Mouse (Mus musculus): Measurements from ENCODE around the gene Cpsf7. TPM values are rescaled to one million over a fixed set of nuclear protein-coding genes. Genes with fewer than 3 reads are reported as not detected.

The Cpsf7 gene
- polyA plus RNA-seq, 1 experiment from 2014 or later, result 34.9 TPM

DNA sequence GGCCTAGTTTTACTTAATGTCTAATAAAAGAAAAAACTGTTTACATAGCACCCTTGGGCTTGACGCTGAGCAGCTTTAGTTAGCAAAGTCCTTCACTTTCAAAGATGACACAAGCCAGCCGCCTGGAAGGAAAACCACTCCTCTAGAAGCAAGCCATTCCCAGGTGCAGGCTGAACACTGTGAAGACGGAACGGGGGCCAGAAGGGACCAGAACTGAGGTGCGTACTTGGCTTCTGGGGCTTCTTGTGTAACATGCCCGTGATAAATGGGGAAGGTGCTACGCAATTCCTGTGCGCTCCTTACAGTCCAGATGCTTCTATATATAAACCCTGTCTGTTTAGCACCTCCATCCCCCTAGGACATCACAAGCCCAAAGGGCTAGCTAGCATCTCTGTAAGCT is 24.5 kb upstream of the Cpsf7 start:
- H3K27ac ChIP-seq (replicated peaks in 1 of 2; ENCODE audit: control insufficient read depth in 1 of 2, insufficient read depth in 1 of 2, low read depth in 2 of 2, low read length in 2 of 2), result no peak overlapping the region
- H3K4me2 ChIP-seq (ENCODE audit: low read length), result no peak overlapping the region
- 76% methylated on average over 8 of the region's 8 CpGs for WGBS
- no peaks in the 10 kb centered on the region for H3K4me1 ChIP-seq (ENCODE audit: control insufficient read depth in 2 of 2, insufficient read depth in 2 of 2, low read length in 2 of 2)
- no peak overlapping the region for H3K4me3 ChIP-seq (ENCODE audit: control insufficient read depth in 1 of 2, insufficient read depth in 1 of 2, low read depth in 1 of 2, low read length in 2 of 2)
- no peaks in the 10 kb centered on the region for H3K27me3 ChIP-seq (ENCODE audit: control insufficient read depth, insufficient read depth, low read length)
- peaks cover 64% of the 10 kb centered on the region for H3K36me3 ChIP-seq (ENCODE audit: control insufficient read depth, insufficient read depth, low read length)
- H3K9me3 ChIP-seq (ENCODE audit: control insufficient read depth, low read length), result no peaks in the 10 kb centered on the region
- ATAC-seq (ENCODE audit: insufficient number of reproducible peaks, insufficient read depth, low FRiP score, low read depth), result no peak
- H3K9ac ChIP-seq (ENCODE audit: low read length), result no peak overlapping the region

DNA sequence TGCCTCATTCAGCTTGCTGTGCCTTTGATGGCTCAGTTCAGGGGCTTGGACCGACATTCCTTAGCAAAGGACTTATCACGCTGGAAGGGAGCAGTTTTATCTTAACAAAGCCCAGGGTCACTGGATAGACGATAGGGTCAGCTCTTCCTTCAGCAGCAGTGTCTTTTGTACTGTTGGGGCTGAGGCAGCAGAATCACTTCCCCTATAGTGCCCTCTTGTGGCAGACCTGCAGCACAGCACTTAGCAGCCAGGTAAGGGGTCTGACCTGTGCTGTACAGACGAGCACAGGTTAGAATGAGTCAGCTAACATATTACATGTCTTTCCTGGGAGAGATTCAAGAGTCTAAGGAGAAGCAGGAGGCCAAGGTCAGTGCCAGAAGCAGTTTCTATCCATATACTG is 22.5 kb upstream of the Cpsf7 start:
- H3K9ac ChIP-seq (ENCODE audit: low read length), result no peak overlapping the region
- H3K36me3 ChIP-seq (ENCODE audit: control insufficient read depth, insufficient read depth, low read length), result peaks cover 78% of the 10 kb centered on the region
- no peaks in the 10 kb centered on the region for H3K9me3 ChIP-seq (ENCODE audit: control insufficient read depth, low read length)
- no peaks in the 10 kb centered on the region for H3K27me3 ChIP-seq (ENCODE audit: control insufficient read depth, insufficient read depth, low read length)
- H3K4me2 ChIP-seq (ENCODE audit: low read length), result no peak overlapping the region
- H3K4me3 ChIP-seq (ENCODE audit: control insufficient read depth in 1 of 2, insufficient read depth in 1 of 2, low read depth in 1 of 2, low read length in 2 of 2), result no peak overlapping the region
- no peak for ATAC-seq (ENCODE audit: insufficient number of reproducible peaks, insufficient read depth, low FRiP score, low read depth)
- H3K27ac ChIP-seq (replicated peaks in 1 of 2; ENCODE audit: control insufficient read depth in 1 of 2, insufficient read depth in 1 of 2, low read depth in 2 of 2, low read length in 2 of 2), result no peak overlapping the region
- H3K4me1 ChIP-seq (ENCODE audit: control insufficient read depth in 2 of 2, insufficient read depth in 2 of 2, low read length in 2 of 2), result no peaks in the 10 kb centered on the region
- 4% methylated on average over 4 of the region's 4 CpGs for WGBS

DNA sequence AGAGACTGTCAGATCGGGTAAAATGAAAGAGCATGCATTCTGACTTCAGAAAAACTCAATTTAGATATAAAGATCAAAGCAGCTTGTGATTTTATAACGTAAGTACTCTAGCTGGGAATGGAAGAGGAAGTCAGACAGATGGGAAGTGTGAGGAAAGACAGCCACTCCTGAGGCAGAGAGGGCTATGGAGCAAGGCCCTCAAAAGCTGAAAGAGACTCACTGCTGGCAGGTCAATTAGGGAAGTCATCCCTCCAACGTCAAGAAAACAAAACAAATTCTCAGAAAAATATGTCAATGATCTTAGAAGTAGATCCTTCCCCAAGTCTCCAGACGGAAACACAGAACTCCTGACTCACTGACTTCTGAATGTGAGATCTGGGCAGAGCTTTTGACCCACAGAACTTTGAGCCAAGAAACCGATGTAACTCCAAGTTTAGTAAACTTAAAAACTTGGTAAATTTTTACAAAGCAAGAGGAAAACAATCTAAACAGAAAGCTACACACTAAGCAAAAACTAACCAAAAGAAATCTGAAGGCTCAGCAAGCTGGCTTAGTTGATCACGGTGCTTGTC is 14.2 kb upstream of the Cpsf7 start:
- Histone ChIP-seq H3K27me3 (ENCODE audit: control insufficient read depth, insufficient read depth, low read length) (no peaks in the 10 kb centered on the region), H3K9ac (ENCODE audit: low read length) (no peak overlapping the region), H3K4me2 (ENCODE audit: low read length) (no peak overlapping the region), H3K27ac (replicated peaks in 1 of 2; ENCODE audit: control insufficient read depth in 1 of 2, insufficient read depth in 1 of 2, low read depth in 2 of 2, low read length in 2 of 2) (no peak overlapping the region), H3K9me3 (ENCODE audit: control insufficient read depth, low read length) (no peaks in the 10 kb centered on the region), H3K4me1 (ENCODE audit: control insufficient read depth in 2 of 2, insufficient read depth in 2 of 2, low read length in 2 of 2) (no peaks in the 10 kb centered on the region), H3K36me3 (ENCODE audit: control insufficient read depth, insufficient read depth, low read length) (peaks cover 70% of the 10 kb centered on the region), H3K4me3 (ENCODE audit: control insufficient read depth in 1 of 2, insufficient read depth in 1 of 2, low read depth in 1 of 2, low read length in 2 of 2) (no peak overlapping the region)
- ATAC-seq (ENCODE audit: insufficient number of reproducible peaks, insufficient read depth, low FRiP score, low read depth), result no peak
- 81% methylated on average over 6 of the region's 6 CpGs for whole genome bisulfite sequencing

DNA sequence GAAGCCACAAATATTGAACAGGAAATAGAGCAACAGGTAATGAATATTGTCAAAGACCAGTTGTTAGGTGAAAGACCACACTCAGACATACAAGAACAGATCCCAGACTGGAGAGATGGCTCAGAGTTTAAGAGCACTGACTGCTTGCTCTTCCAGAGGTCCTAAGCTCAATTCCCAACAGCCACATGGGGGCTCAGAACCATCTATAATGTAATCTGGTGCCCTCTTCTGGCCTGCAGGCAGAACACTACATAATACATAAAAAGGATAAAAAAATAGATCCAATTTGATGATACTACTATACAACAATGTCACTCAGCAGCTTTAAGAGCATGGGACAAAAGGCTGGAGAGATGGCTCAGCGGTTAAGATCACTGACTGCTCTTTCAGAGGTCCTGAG is 4.7 kb upstream of the Cpsf7 start:
- H3K9me3 ChIP-seq (ENCODE audit: control insufficient read depth, low read length), result no peaks in the 10 kb centered on the region
- WGBS, result 39% methylated on average over 1 of the region's 1 CpGs
- peaks cover 31% of the 10 kb centered on the region for H3K36me3 ChIP-seq (ENCODE audit: control insufficient read depth, insufficient read depth, low read length)
- H3K9ac ChIP-seq (ENCODE audit: low read length), result no peak overlapping the region
- H3K4me2 ChIP-seq (ENCODE audit: low read length), result no peak overlapping the region
- no peak overlapping the region for H3K4me3 ChIP-seq (ENCODE audit: control insufficient read depth in 1 of 2, insufficient read depth in 1 of 2, low read depth in 1 of 2, low read length in 2 of 2)
- no peak overlapping the region for H3K27ac ChIP-seq (replicated peaks in 1 of 2; ENCODE audit: control insufficient read depth in 1 of 2, insufficient read depth in 1 of 2, low read depth in 2 of 2, low read length in 2 of 2)
- ATAC-seq (ENCODE audit: insufficient number of reproducible peaks, insufficient read depth, low FRiP score, low read depth), result no peak
- H3K4me1 ChIP-seq (ENCODE audit: control insufficient read depth in 2 of 2, insufficient read depth in 2 of 2, low read length in 2 of 2), result peaks cover 0 to 8% of the 10 kb centered on the region in 2 experiments; a peak in 2 of 4 replicates
- H3K27me3 ChIP-seq (ENCODE audit: control insufficient read depth, insufficient read depth, low read length), result no peaks in the 10 kb centered on the region

DNA sequence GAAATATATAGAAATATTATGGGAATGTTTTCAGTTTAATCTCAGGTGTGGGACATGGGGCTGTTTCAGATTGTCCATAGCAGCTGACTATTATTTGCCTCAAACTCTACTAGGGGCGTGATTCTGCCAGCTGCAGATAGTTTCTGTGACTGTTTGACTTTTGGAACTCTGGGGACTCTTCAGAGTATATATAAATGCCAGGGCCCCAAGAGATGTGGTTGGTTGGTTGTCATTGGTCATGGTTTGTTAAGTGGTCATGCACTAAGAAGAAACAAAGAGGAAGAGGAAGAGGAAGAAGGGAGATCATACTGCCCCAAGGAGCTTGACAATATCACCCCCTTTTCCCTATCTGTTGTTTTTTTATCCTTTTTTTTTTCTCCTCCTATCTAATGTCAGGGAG is 3.1 kb upstream of the Cpsf7 start:
- ATAC-seq (ENCODE audit: insufficient number of reproducible peaks, insufficient read depth, low FRiP score, low read depth), result no peak
- H3K4me3 ChIP-seq (ENCODE audit: control insufficient read depth in 1 of 2, insufficient read depth in 1 of 2, low read depth in 1 of 2, low read length in 2 of 2), result no peak overlapping the region
- no peak overlapping the region for H3K4me2 ChIP-seq (ENCODE audit: low read length)
- WGBS, result 71% methylated on average over 1 of the region's 1 CpGs
- no peaks in the 10 kb centered on the region for H3K9me3 ChIP-seq (ENCODE audit: control insufficient read depth, low read length)
- H3K9ac ChIP-seq (ENCODE audit: low read length), result no peak overlapping the region
- H3K4me1 ChIP-seq (ENCODE audit: control insufficient read depth in 2 of 2, insufficient read depth in 2 of 2, low read length in 2 of 2), result peaks cover 0 to 16% of the 10 kb centered on the region in 2 experiments; a peak in 2 of 4 replicates
- H3K27me3 ChIP-seq (ENCODE audit: control insufficient read depth, insufficient read depth, low read length), result no peaks in the 10 kb centered on the region
- H3K36me3 ChIP-seq (ENCODE audit: control insufficient read depth, insufficient read depth, low read length), result peaks cover 20% of the 10 kb centered on the region
- no peak overlapping the region for H3K27ac ChIP-seq (replicated peaks in 1 of 2; ENCODE audit: control insufficient read depth in 1 of 2, insufficient read depth in 1 of 2, low read depth in 2 of 2, low read length in 2 of 2)

DNA sequence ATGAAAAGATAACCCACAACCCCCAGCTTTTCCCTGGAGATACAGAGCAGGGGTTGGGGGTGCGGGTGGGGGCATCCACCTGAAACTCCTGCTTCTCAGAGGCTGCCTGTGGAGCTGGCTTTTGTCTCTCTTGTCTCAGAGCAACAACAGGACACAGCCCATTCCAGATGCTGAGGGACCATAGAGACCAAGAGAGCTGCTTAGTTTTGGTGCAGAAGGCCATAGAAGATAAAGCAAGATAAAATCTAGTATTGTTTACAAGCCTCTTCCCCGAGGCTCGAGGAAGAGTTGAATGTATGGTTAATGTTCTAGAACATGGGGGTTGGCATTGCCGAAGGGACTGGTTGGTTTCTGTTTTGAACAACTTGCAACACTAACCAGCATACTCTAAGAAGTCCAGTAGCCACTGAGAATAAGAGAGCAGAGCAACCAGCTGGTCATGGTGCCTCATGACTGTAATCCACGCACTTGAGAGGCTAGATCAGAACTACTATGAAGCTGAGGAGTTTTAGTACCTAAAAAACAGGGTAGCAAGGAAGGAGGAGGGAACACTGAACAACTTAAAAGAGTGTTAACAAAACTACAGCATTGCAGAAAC is 1.5 kb upstream of the Cpsf7 start:
- 73% methylated on average over 5 of the region's 5 CpGs for WGBS
- Histone ChIP-seq H3K36me3 (ENCODE audit: control insufficient read depth, insufficient read depth, low read length) (peaks cover 21% of the 10 kb centered on the region), H3K4me2 (ENCODE audit: low read length) (peak overlapping the region; percentile 84), H3K4me3 (ENCODE audit: control insufficient read depth in 1 of 2, insufficient read depth in 1 of 2, low read depth in 1 of 2, low read length in 2 of 2) (no peak overlapping the region), H3K27ac (replicated peaks in 1 of 2; ENCODE audit: control insufficient read depth in 1 of 2, insufficient read depth in 1 of 2, low read depth in 2 of 2, low read length in 2 of 2) (no peak overlapping the region), H3K9me3 (ENCODE audit: control insufficient read depth, low read length) (no peaks in the 10 kb centered on the region), H3K27me3 (ENCODE audit: control insufficient read depth, insufficient read depth, low read length) (no peaks in the 10 kb centered on the region), H3K4me1 (ENCODE audit: control insufficient read depth in 2 of 2, insufficient read depth in 2 of 2, low read length in 2 of 2) (peaks cover 0 to 24% of the 10 kb centered on the region in 2 experiments; a peak in 2 of 4 replicates), H3K9ac (ENCODE audit: low read length) (0 out of 2 replicates have a peak overlapping the region, but pooled peaks have one; percentile 98)
- ATAC-seq (ENCODE audit: insufficient number of reproducible peaks, insufficient read depth, low FRiP score, low read depth), result no peak

DNA sequence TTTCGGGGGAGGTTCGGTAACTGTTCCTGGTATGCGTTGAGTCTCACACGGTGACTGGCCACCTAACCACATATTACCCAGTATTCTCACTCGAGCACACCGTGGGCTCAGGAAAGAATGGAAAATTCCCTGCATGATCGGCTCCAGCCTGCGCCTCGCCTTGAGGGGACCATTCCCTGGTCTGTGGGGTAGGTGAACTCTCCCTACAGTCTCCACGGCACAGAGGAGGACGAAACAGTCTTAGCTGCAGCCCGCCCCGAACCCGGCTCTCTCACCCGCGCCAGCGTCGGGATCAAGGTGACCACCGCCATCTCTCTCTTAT is 321 bp upstream of the Cpsf7 start:
- WGBS, result 2% methylated on average over 19 of the region's 19 CpGs
- H3K4me3 ChIP-seq (ENCODE audit: control insufficient read depth in 1 of 2, insufficient read depth in 1 of 2, low read depth in 1 of 2, low read length in 2 of 2), result peak overlapping the region; percentile 97 to 99
- H3K9ac ChIP-seq (ENCODE audit: low read length), result peak overlapping the region; percentile 98
- H3K4me1 ChIP-seq (ENCODE audit: control insufficient read depth in 2 of 2, insufficient read depth in 2 of 2, low read length in 2 of 2), result peaks cover 0 to 24% of the 10 kb centered on the region in 2 experiments; a peak in 2 of 4 replicates
- H3K27ac ChIP-seq (replicated peaks in 1 of 2; ENCODE audit: control insufficient read depth in 1 of 2, insufficient read depth in 1 of 2, low read depth in 2 of 2, low read length in 2 of 2), result peak overlapping the region; percentile 87 to 99
- ATAC-seq (ENCODE audit: insufficient number of reproducible peaks, insufficient read depth, low FRiP score, low read depth), result no peak
- no peaks in the 10 kb centered on the region for H3K9me3 ChIP-seq (ENCODE audit: control insufficient read depth, low read length)
- H3K36me3 ChIP-seq (ENCODE audit: control insufficient read depth, insufficient read depth, low read length), result peaks cover 29% of the 10 kb centered on the region
- H3K27me3 ChIP-seq (ENCODE audit: control insufficient read depth, insufficient read depth, low read length), result no peaks in the 10 kb centered on the region
- peak overlapping the region; percentile 84 for H3K4me2 ChIP-seq (ENCODE audit: low read length)

DNA sequence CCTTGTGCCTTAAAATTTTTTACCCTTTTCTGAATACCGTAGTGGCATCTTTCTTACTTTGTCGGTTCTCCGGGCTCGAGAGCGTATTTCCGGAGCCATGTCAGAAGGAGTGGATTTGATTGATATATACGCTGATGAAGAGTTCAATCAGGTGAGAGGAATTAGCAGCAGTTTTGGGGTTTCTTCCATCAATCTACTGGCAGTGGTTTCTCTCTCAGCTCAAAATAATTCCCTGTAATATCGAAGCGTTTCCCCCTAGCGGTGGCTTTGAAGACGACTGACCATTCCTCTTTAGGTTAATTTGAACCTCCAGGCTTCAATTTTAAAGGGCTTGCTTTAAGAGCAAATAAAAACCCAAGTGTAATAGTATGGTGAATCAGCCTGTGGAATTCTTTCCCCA is 844 bp downstream of the Cpsf7 start, which contains the start of gene Sdhaf2:
Gene Sdhaf2 (minus strand): TSS at position 233 of the 400 bp plus-strand sequence.
- Histone ChIP-seq H3K36me3 (ENCODE audit: control insufficient read depth, insufficient read depth, low read length) (peaks cover 40% of the 10 kb centered on the region), H3K4me3 (ENCODE audit: control insufficient read depth in 1 of 2, insufficient read depth in 1 of 2, low read depth in 1 of 2, low read length in 2 of 2) (peak within 1 kb of the TSS; percentile 97 to 99), H3K27me3 (ENCODE audit: control insufficient read depth, insufficient read depth, low read length) (no peaks in the 10 kb centered on the region), H3K9ac (ENCODE audit: low read length) (peak within 1 kb of the TSS; percentile 98), H3K4me2 (ENCODE audit: low read length) (peak within 1 kb of the TSS; percentile 84), H3K4me1 (ENCODE audit: control insufficient read depth in 2 of 2, insufficient read depth in 2 of 2, low read length in 2 of 2) (peaks cover 0 to 24% of the 10 kb centered on the region in 2 experiments; a peak in 2 of 4 replicates), H3K9me3 (ENCODE audit: control insufficient read depth, low read length) (no peaks in the 10 kb centered on the region), H3K27ac (replicated peaks in 1 of 2; ENCODE audit: control insufficient read depth in 1 of 2, insufficient read depth in 1 of 2, low read depth in 2 of 2, low read length in 2 of 2) (peak within 1 kb of the TSS; percentile 97 to 99)
- no peak for ATAC-seq (ENCODE audit: insufficient number of reproducible peaks, insufficient read depth, low FRiP score, low read depth)
- WGBS, result under 1% methylated on average over 11 of the region's 11 CpGs

Data from heart, embryonic 14.5 days (tissue).